Mouse (Mus musculus): ENCODE data around the gene Prr23a1.
"Not testable (repeated sequence)": the region's sequence is repeated elsewhere in the genome, so short reads cannot be mapped to it uniquely, and the experiment has no call there.

Prr23a1 gene

DNA sequence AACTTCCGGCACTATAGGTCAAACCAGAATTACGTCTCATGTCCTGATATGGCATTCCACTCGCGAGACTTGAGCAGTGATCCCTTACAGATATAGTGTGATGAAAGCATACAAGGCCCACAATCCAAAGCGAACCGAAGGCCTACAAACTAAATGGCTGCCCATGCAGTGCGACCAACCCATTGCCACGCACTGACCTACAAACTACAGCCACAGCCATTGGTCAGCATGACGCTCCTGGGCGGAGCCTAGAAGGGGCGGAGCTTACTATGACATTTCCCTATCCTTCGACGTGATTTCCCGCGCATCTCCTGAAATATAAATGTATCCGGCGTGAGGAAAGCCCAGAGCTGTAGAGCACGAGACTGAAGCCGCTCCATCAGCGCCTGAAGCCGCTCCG is at the start of gene Prr23a1:
TSS of gene Prr23a1 (plus strand) at position 387 of the 400 bp plus-strand sequence.
- in situ Hi-C loops (cut with MboI, MseI): no loop called here

DNA sequence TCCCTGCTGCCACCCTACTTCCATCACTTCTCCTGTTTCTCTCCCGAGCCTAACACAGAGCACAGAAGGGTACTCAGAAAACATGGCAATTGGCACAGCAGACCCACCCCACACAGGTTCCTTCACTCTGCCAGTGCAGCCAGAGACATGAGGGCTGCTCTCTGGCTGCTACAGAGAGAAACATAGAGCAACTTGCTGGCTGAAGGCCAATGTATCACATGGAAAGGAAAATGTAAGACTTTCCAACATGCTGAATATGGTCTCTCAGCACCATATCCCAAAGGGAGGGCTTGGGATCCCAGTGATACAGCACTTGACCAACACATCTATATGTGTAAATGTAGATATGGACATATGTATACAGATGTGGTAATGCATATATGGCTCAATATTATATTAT is 43.3 kb upstream of the Prr23a1 start:
- in situ Hi-C loops (cut with MboI, MseI): no loop called here

- in situ Hi-C loops (cut with MboI, MseI): no loop called here
These were observed 38.3 kb upstream of the Prr23a1 start for GRCm38 (mm10) chr9:98803971-98804370.

DNA sequence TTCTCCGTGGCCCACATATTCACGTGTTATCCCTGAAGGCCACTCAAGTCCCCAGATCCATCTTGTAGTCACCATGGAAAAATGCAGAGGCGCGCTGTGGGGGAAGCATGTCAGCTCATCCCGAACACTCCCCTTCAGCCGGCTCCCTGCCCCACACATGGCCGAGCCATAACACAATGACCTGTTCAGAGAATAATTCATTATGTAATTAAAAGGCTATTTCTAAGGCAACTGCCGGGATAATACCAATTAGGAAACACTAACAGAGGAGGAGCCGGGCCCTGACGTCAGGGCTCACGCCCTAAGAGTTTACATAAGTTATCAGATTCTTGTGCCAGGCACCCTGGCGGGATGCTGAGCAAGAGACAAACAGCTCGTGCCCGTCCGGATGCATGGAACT is 36.8 kb upstream of the Prr23a1 start:
- in situ Hi-C loops (cut with MboI, MseI): no loop called here

- in situ Hi-C loops (cut with MboI, MseI): no loop called here
These were observed 36.4 kb upstream of the Prr23a1 start for GRCm38 (mm10) chr9:98805934-98806333.

- in situ Hi-C loops (cut with MboI, MseI): no loop called here
These were observed 34.7 kb upstream of the Prr23a1 start for GRCm38 (mm10) chr9:98807631-98808030.

DNA sequence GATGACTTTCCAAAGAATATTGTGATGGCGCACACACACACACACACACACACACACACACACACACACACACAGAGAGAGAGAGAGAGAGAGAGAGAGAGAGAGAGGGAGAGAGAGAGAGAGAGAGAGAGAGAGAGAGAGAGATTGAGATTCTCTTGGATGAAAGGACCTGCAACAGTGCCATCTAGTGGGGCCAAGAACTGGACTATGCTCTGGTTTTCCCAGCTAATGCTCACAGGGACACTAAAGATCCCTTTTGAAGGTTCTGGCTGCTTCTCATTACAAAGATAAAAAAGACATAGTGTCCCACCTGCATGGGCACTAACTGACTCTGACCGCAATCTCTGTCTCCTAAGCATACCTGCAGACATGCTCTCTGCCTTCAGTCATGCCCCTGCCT is 32.8 kb upstream of the Prr23a1 start:
- in situ Hi-C loops (cut with MboI, MseI): not testable (repeated sequence)

- in situ Hi-C loops (cut with MboI, MseI): no loop called here
These were observed 26.2 kb upstream of the Prr23a1 start for GRCm38 (mm10) chr9:98816066-98816465.

GRCm38 (mm10) chr9:98817592-98817991 is 24.7 kb upstream of the Prr23a1 start:
- in situ Hi-C loops (cut with MboI, MseI): no loop called here

GRCm38 (mm10) chr9:98818971-98819370 is 23.3 kb upstream of the Prr23a1 start:
- in situ Hi-C loops (cut with MboI, MseI): no loop called here

DNA sequence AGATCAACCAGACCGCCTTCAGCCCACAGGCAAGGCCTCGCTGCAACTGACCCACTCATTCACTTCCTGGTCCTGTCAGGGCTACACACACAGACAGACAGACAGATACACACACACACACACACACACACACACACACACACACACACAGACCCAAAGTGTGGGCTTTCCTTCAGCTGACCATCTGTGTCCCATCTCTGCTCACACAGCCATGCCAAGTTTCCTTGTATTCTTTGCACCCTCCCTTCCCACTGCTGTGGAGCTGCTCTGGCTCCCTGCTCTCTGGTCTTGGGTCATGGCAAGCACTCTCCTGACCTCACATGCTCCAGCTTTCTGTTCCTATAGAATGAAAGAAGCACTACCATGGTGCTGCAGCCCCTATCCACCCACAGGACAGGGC is 22.8 kb upstream of the Prr23a1 start:
- in situ Hi-C loops (cut with MboI, MseI): no loop called here

DNA sequence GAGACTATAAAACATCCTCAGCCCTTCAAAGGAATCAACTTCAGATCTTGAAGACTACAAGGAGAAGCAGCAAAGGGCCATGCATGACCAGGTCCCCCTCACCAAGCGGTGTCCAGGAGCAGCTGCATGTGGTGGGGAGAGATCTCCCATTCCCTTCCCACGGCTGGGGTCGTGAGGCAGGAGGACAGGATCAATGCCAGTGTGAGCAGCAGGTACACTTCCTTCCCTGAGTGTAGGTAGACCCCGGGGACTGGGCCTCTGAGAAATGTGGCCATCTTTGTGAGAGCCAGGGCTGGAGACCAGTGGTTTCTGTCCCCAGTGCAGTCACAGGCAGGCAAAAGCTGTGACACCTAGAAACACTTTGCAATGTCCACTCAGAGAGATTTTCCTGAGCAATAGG is 21.8 kb upstream of the Prr23a1 start:
- in situ Hi-C loops (cut with MboI, MseI): no loop called here

DNA sequence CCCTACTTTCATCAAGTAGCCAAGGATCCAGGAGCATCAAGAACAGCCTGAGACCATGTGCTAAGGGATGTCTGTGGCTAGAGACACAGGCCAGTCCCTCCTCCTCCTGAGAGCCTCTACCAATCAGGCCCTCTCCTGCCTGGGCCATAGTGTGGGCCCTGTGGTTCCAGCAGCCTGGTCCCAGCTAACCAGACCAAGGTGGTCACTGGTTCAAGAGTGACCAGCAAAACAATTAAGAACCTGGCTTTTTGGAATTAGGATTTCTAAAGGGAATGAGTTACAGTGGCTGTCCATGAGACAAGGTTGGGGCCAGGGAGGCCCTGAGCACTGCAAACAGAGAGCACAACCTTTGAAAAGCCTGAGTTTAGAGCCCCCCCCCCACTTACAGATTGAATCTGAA is 21.2 kb upstream of the Prr23a1 start:
- in situ Hi-C loops (cut with MboI, MseI): no loop called here

GRCm38 (mm10) chr9:98823805-98824204 is 18.5 kb upstream of the Prr23a1 start:
- in situ Hi-C loops (cut with MboI, MseI): no loop called here

DNA sequence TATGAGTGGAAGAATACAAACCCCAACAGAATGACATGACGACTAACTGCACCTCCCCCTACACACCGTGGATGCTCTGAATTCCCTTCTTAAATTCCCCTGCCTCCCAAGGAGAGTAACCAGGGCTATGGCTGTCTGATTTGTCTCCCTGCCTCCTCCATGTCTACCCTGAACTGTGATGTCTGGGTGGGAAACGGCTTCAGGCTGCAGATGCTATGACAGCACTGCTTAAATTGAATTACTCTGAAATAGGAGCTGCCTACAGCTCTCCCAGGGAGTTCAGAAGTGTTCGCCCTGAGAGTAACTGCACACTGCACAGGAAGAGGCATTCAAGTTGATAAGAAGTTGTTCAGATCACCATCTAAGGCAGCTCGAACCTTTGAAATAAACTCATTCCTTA is 12.8 kb upstream of the Prr23a1 start:
- in situ Hi-C loops (cut with MboI, MseI): no loop called here

DNA sequence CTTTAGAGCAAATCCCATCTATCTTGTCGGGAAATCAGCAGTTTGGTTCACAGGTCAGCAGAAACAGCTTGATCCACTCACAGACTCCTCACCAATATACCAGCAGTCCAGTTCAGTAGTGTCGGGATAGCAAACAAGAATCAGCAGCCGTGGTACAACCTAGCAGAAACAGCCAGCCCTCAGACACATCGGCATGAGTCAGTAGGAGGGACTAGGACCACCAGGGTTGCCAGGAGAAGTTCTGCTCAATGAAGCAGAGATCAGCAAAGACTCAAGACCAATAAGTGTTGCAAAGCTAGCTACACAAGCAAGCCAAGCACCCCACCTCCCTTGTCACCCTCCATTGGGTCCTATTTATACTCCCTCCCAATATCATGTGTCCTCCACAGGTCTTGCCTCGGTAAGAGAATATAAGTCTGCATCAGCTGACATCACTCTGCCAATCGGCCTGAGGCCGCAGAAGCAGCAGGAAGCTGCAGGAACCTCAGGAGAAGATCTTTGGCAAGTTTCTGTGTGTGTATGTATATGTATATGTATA is 4.7 kb upstream of the Prr23a1 start:
- in situ Hi-C loops (cut with MboI, MseI): no loop called here

DNA sequence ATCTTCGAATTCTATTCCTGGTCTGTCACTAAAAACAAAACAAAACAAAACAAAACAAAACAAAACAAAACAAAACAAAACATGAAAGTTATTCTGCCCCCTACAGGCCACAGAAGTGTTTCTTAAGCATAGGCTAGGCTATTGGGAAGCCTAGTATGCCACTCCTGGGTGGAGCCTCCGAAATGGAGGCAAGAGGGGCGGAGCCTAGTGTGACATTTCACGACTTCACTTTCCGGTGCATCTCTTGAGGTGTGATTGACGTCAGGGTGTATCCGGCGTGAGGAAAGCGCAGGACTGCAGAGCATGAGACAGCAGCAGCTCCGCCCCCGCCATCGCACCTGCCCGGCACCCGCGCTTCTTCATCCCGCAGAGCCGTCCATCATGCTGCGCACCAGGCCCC is 13.9 kb downstream of the Prr23a1 start, which contains the start of gene Prr23a2:
TSS of gene Prr23a2 (plus strand) at position 285 of the 400 bp plus-strand sequence.
- in situ Hi-C loops (cut with MboI, MseI): no loop called here

GRCm38 (mm10) chr9:98863463-98863862 is 21.2 kb downstream of the Prr23a1 start:
- in situ Hi-C loops (cut with MboI, MseI): no loop called here

DNA sequence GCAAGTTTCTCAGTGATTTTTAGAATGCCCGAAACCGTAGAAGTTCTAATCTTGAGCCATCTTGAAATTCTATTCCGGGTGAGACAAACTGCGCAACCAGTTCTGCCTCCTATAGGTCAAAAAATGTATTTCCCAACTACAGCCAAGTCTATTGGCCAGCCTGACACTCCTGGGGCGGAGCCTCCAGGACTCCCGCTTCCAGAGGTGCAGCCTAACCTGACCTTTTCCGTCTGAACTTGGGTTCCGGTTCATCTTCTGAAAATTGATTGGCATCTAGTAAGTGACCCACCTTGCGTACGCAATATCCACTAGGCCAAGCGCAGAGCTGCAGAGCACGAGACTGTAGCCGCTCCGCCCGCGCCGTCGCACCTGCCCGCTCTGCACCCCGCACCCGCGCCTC is 22.3 kb downstream of the Prr23a1 start, which contains the start of gene Prr23a3:
TSS of gene Prr23a3 (plus strand) at position 197 of the 400 bp plus-strand sequence.
- in situ Hi-C loops (cut with MboI, MseI): no loop called here

Data from T-helper 1 cell (primary cell).